Mouse (Mus musculus) hindbrain, postnatal 0 days (tissue): ENCODE measurements at regions not wholly inside any gene's neighbourhood (a gene's known extent, or its start where the extent isn't known, plus 50 kb on each side); places are given as distances from the start of the nearest gene placed in this dataset.

Experiments used
- ATAC-seq: fragments of 200-750 bp; cut with Nextera tagmentation; 2 replicates; pipeline ENCODE4 v1.8.0; 2017; ENCODE audit warnings: mild to moderate bottlenecking, moderate TSS enrichment, moderate library complexity
- DNase-seq: peaks from one replicate; pipeline ENCODE4 v3.0.0-alpha.2; 2015; ENCODE audit warnings: low spot score
- H3K27ac ChIP-seq: fragments of 300-500 bp; sonication (generic); 2 replicates; pipeline ENCODE4 v1.5.1; 2014; ENCODE audit warnings: mild to moderate bottlenecking
- H3K27me3 ChIP-seq: fragments of 300-500 bp; sonication (generic); 2 replicates; pipeline ENCODE4 v1.6.1; 2014; ENCODE audit warnings: low read length, mixed read lengths; ENCODE audit not compliant: insufficient read depth
- H3K36me3 ChIP-seq: fragments of 300-500 bp; sonication (generic); 2 replicates; pipeline ENCODE4 v1.6.1; 2014; ENCODE audit warnings: low read length, mixed read lengths; ENCODE audit not compliant: insufficient read depth
- H3K4me1 ChIP-seq: fragments of 300-500 bp; sonication (generic); 2 replicates; pipeline ENCODE4 v1.6.1; 2014; ENCODE audit warnings: antibody characterized with exemption, low read length, mixed read lengths; ENCODE audit not compliant: insufficient read depth
- H3K4me2 ChIP-seq: fragments of 300-500 bp; sonication (generic); 2 replicates; pipeline ENCODE4 v1.6.1; 2014; ENCODE audit warnings: low read depth, mild to moderate bottlenecking, low read length, moderate library complexity, mixed read lengths
- H3K4me3 ChIP-seq: fragments of 300-500 bp; sonication (generic); 2 replicates; pipeline ENCODE4 v1.5.1; 2014; ENCODE audit warnings: low read length
- H3K9ac ChIP-seq: fragments of 300-500 bp; sonication (generic); replicated peaks from 2 replicates; pipeline ENCODE4 v1.6.1; 2014; ENCODE audit warnings: mild to moderate bottlenecking, low read length, moderate library complexity, mixed read lengths
- H3K9me3 ChIP-seq: fragments of 300-500 bp; sonication (generic); 2 replicates; pipeline ENCODE4 v1.6.1; 2016; ENCODE audit warnings: low read length, mixed read lengths
- CTCF ChIP-seq: IDR thresholded peaks from 2 replicates; pipeline ENCODE4 v1.5.1; 2016; ENCODE audit warnings: antibody characterized with exemption, control low read depth, low read depth
- WGBS: fragments of 180-500 bp; shearing (Covaris S2); extraction: QIAGEN DNeasy Blood & Tissue Kit; methylation state at CpG from one replicate; pipeline ENCODE4 v1.1.7; 2014; 5-methylcytosine and 5-hydroxymethylcytosine counted together

GRCm38 (mm10) chr15:41960597-41960996, 1826.4 kb downstream of the 9330182O14Rik start:
- ATAC-seq (no peak), DNase-seq (no peak)
- no peaks in the 10 kb centered on the region for H3K9me3 ChIP-seq
- no peaks in the 10 kb centered on the region for H3K27me3 ChIP-seq
- TF ChIP-seq CTCF, result no peak
- no peaks in the 10 kb centered on the region for H3K4me1 ChIP-seq
- no peak overlapping the region for H3K27ac ChIP-seq
- no peak overlapping the region for H3K4me2 ChIP-seq
- H3K4me3 ChIP-seq, result no peak overlapping the region
- no peak overlapping the region for H3K9ac ChIP-seq
- H3K36me3 ChIP-seq, result no peaks in the 10 kb centered on the region

- WGBS, result 84% methylated on average over 6 of the region's 6 CpGs
- ATAC-seq, result no peak
Observed at GRCm38 (mm10) chr15:41970877-41971276, 1836.7 kb downstream of the 9330182O14Rik start.

GRCm38 (mm10) chr15:41973263-41973662, 1839.1 kb downstream of the 9330182O14Rik start:
- peak; percentile 79 for ATAC-seq
- peak; percentile 95 for TF ChIP-seq CTCF
- H3K27me3 ChIP-seq, result no peaks in the 10 kb centered on the region
- H3K4me2 ChIP-seq, result no peak overlapping the region
- peak; percentile 90 for DNase-seq
- H3K9ac ChIP-seq, result no peak overlapping the region
- H3K4me3 ChIP-seq, result no peak overlapping the region
- H3K27ac ChIP-seq, result no peak overlapping the region
- 2% methylated on average over 8 of the region's 8 CpGs for WGBS
- no peaks in the 10 kb centered on the region for H3K4me1 ChIP-seq
- no peaks in the 10 kb centered on the region for H3K9me3 ChIP-seq
- H3K36me3 ChIP-seq, result no peaks in the 10 kb centered on the region

More at GRCm38 (mm10) chr15:41970877-41971276, 1836.7 kb downstream of the 9330182O14Rik start:
- Histone ChIP-seq H3K9ac (no peak overlapping the region), H3K4me2 (no peak overlapping the region), H3K4me1 (no peaks in the 10 kb centered on the region), H3K4me3 (no peak overlapping the region), H3K27me3 (no peaks in the 10 kb centered on the region), H3K9me3 (no peaks in the 10 kb centered on the region), H3K36me3 (no peaks in the 10 kb centered on the region), H3K27ac (no peak overlapping the region)
- no peak for TF ChIP-seq CTCF
- no peak for DNase-seq

- TF ChIP-seq CTCF, result no peak
- no peak overlapping the region for H3K9ac ChIP-seq
- H3K27me3 ChIP-seq, result no peaks in the 10 kb centered on the region
- 95% methylated on average over 2 of the region's 2 CpGs for WGBS
- ATAC-seq (no peak; the same call in 1 of the 2 replicates), DNase-seq (no peak)
- no peaks in the 10 kb centered on the region for H3K9me3 ChIP-seq
- no peaks in the 10 kb centered on the region for H3K36me3 ChIP-seq
- H3K4me1 ChIP-seq, result no peaks in the 10 kb centered on the region
- no peak overlapping the region for H3K4me3 ChIP-seq
- H3K4me2 ChIP-seq, result no peak overlapping the region
- no peak overlapping the region for H3K27ac ChIP-seq
Observed at GRCm38 (mm10) chr15:41977196-41977595, 1843.0 kb downstream of the 9330182O14Rik start.

- peak; percentile 70 for ATAC-seq
- Histone ChIP-seq H3K27ac (no peak overlapping the region), H3K9me3 (no peaks in the 10 kb centered on the region), H3K4me1 (no peaks in the 10 kb centered on the region), H3K36me3 (no peaks in the 10 kb centered on the region), H3K27me3 (no peaks in the 10 kb centered on the region), H3K9ac (no peak overlapping the region), H3K4me3 (no peak overlapping the region), H3K4me2 (no peak overlapping the region)
- 60% methylated on average over 12 of the region's 12 CpGs for WGBS
- DNase-seq, result peak; percentile 42
- TF ChIP-seq CTCF, result no peak
Observed at GRCm38 (mm10) chr15:41977649-41978231, 1843.6 kb downstream of the 9330182O14Rik start.

GRCm38 (mm10) chr15:41983261-41983660, 1849.1 kb downstream of the 9330182O14Rik start:
- H3K27ac ChIP-seq, result no peak overlapping the region

GRCm38 (mm10) chr15:41984267-41984666, 1850.1 kb downstream of the 9330182O14Rik start:
- TF ChIP-seq CTCF, result no peak
- Histone ChIP-seq H3K27me3 (no peaks in the 10 kb centered on the region), H3K9ac (no peak overlapping the region), H3K4me3 (no peak overlapping the region), H3K4me1 (no peaks in the 10 kb centered on the region), H3K4me2 (no peak overlapping the region), H3K27ac (no peak overlapping the region), H3K36me3 (no peaks in the 10 kb centered on the region), H3K9me3 (no peaks in the 10 kb centered on the region)
- no peak for DNase-seq
- WGBS, result 89% methylated on average over 4 of the region's 4 CpGs
- no peak for ATAC-seq

More at GRCm38 (mm10) chr15:41983261-41983660, 1849.1 kb downstream of the 9330182O14Rik start:
- Histone ChIP-seq H3K9ac (no peak overlapping the region), H3K9me3 (no peaks in the 10 kb centered on the region), H3K27me3 (no peaks in the 10 kb centered on the region), H3K4me1 (no peaks in the 10 kb centered on the region), H3K36me3 (no peaks in the 10 kb centered on the region), H3K4me3 (no peak overlapping the region), H3K4me2 (no peak overlapping the region)
- 80% methylated on average over 6 of the region's 6 CpGs for WGBS
- DNase-seq (no peak), ATAC-seq (no peak)
- TF ChIP-seq CTCF, result no peak
